ENCODE assay signal across 10 mouse cellular contexts in genomic region chr7:82609629-82610028, GRCm38 (mm10). TPM values are rescaled to one million over a fixed set of nuclear protein-coding genes. Genes with fewer than 3 reads are reported as not detected.
DNase-seq lines count a peak whose midpoint lies in the region; ATAC-seq and TF ChIP-seq lines count a peak whose summit lies in the region.
"Had no signal": no experiment of that assay in that cellular context is flagged by ENCODE, and none has a peak within 500 bp of the region (broad histone marks: within the 10 kb centered on the region; RNA-seq: fewer than 3 reads in every experiment).

No protein-coding gene starts in this region.

- in situ Hi-C loops in ES-E14 (cut with MboI; ENCODE audit: low sequenced_read_pairs in 2 of 2, unreplicated experiment in 2 of 2) = no loop called here

- no peaks in the 10 kb centered on the region for H3K36me3 ChIP-seq in heart, postnatal 0 days (replicated peaks; ENCODE audit: control insufficient read depth, insufficient read depth, low read length)
- no peaks in the 10 kb centered on the region for H3K36me3 ChIP-seq in heart, embryonic 11.5 days (ENCODE audit: control insufficient read depth, insufficient read depth, low read length)
- no peaks in the 10 kb centered on the region for H3K36me3 ChIP-seq in lung, embryonic 14.5 days (ENCODE audit: insufficient read depth)
- H3K36me3 ChIP-seq in ES-E14 (ENCODE audit: control insufficient read depth, insufficient read depth, low read length, poor library complexity, severe bottlenecking) = no peaks in the 10 kb centered on the region
- H3K36me3 ChIP-seq in midbrain, embryonic 16.5 days (ENCODE audit: control insufficient read depth, insufficient read depth, low read length) = no peaks in the 10 kb centered on the region
- H3K36me3 ChIP-seq: hindbrain, embryonic 13.5 days; midbrain, embryonic 10.5 days had no signal

- TF ChIP-seq EP300 in heart, postnatal 0 days (IDR thresholded peaks at IDR 0.05; ENCODE audit: low read depth) = no peak

- WGBS in heart, postnatal 0 days = 59% methylated on average over 3 of the region's 3 CpGs
- WGBS in heart, embryonic 11.5 days (ENCODE audit: insufficient replicate concordance) = 53% methylated on average over 3 of the region's 3 CpGs
- WGBS in lung, embryonic 14.5 days = 56% methylated on average over 3 of the region's 3 CpGs
- 66% methylated on average over 3 of the region's 3 CpGs for WGBS in midbrain, embryonic 16.5 days

- no peak overlapping the region for H3K27ac ChIP-seq in heart, postnatal 0 days (ENCODE audit: low read depth)
- no peak overlapping the region for H3K27ac ChIP-seq in heart, embryonic 11.5 days (ENCODE audit: low read depth, low read length)
- H3K27ac ChIP-seq in lung, embryonic 14.5 days (ENCODE audit: low read depth) = no peak overlapping the region
- H3K27ac ChIP-seq in ES-E14 (ENCODE audit: insufficient read depth, low read depth, low read length, poor library complexity, severe bottlenecking) = no peak overlapping the region
- H3K27ac ChIP-seq in midbrain, embryonic 16.5 days (ENCODE audit: low read length) = no peak overlapping the region
- H3K27ac ChIP-seq: hindbrain, embryonic 13.5 days; midbrain, embryonic 10.5 days had no signal

- H3K27me3 ChIP-seq in heart, postnatal 0 days (ENCODE audit: control insufficient read depth, insufficient read depth, low read length) = no peaks in the 10 kb centered on the region
- H3K27me3 ChIP-seq in heart, embryonic 11.5 days (ENCODE audit: control insufficient read depth, insufficient read depth, low read length) = no peaks in the 10 kb centered on the region
- H3K27me3 ChIP-seq in lung, embryonic 14.5 days (ENCODE audit: insufficient read depth, low read length) = no peaks in the 10 kb centered on the region
- H3K27me3 ChIP-seq in midbrain, embryonic 16.5 days (ENCODE audit: control insufficient read depth, insufficient read depth, low read depth, low read length) = no peaks in the 10 kb centered on the region
- H3K27me3 ChIP-seq: hindbrain, embryonic 13.5 days had no signal

- ATAC-seq in heart, postnatal 0 days (ENCODE audit: insufficient read depth, low read depth) = no peak
- ATAC-seq in heart, embryonic 11.5 days (replicated peaks; ENCODE audit: insufficient number of reproducible peaks, low FRiP score, low TSS enrichment) = no peak
- ATAC-seq in lung, embryonic 14.5 days (ENCODE audit: insufficient read depth) = no peak
- ATAC-seq in midbrain, embryonic 16.5 days = no peak

- DNase-seq in heart, postnatal 0 days (ENCODE audit: low spot score) = peak; percentile 7
- DNase-seq in lung, embryonic 14.5 days = peak; percentile 72
- DNase-seq in lung, postnatal 25 days (ENCODE audit: low spot score) = no peak
- peak; percentile 6 for DNase-seq in ES-E14 (ENCODE audit: low read depth, low spot score)
- peak; percentile 4 for DNase-seq in layer of hippocampus, adult 9-10 months (ENCODE audit: low spot score)
- DNase-seq: gastrocnemius, postnatal 36 days had no signal

- no peak overlapping the region for H3K4me2 ChIP-seq in heart, postnatal 0 days (ENCODE audit: low read depth, low read length)
- H3K4me2 ChIP-seq in heart, embryonic 11.5 days = no peak overlapping the region
- no peak overlapping the region for H3K4me2 ChIP-seq in lung, embryonic 14.5 days
- H3K4me2 ChIP-seq in midbrain, embryonic 16.5 days (ENCODE audit: low read length) = no peak overlapping the region
- H3K4me2 ChIP-seq: hindbrain, embryonic 13.5 days had no signal

- H3K4me3 ChIP-seq in heart, postnatal 0 days (ENCODE audit: low read depth, low read length) = no peak overlapping the region
- H3K4me3 ChIP-seq in heart, embryonic 11.5 days (ENCODE audit: low read depth, low read length) = no peak overlapping the region
- H3K4me3 ChIP-seq in lung, embryonic 14.5 days (ENCODE audit: low read depth, low read length) = no peak overlapping the region
- H3K4me3 ChIP-seq in ES-E14 (ENCODE audit: insufficient read depth in 1 of 2, low read depth in 1 of 2, low read length in 2 of 2, poor library complexity in 1 of 2, severe bottlenecking in 1 of 2) = no peak overlapping the region
- no peak overlapping the region for H3K4me3 ChIP-seq in midbrain, embryonic 16.5 days (ENCODE audit: low read depth, low read length)
- H3K4me3 ChIP-seq: hindbrain, embryonic 13.5 days; midbrain, embryonic 10.5 days had no signal

- H3K9ac ChIP-seq in heart, postnatal 0 days (replicated peaks; ENCODE audit: low read depth, low read length) = no peak overlapping the region
- H3K9ac ChIP-seq in heart, embryonic 11.5 days (ENCODE audit: low read depth, low read length) = no peak overlapping the region
- no peak overlapping the region for H3K9ac ChIP-seq in lung, embryonic 14.5 days
- no peak overlapping the region for H3K9ac ChIP-seq in ES-E14 (ENCODE audit: insufficient read depth, low read depth, low read length, poor library complexity, severe bottlenecking)
- H3K9ac ChIP-seq in midbrain, embryonic 16.5 days (ENCODE audit: low read depth, low read length) = no peak overlapping the region
- H3K9ac ChIP-seq: hindbrain, embryonic 13.5 days had no signal

- H3K4me1 ChIP-seq in heart, postnatal 0 days (ENCODE audit: control insufficient read depth, insufficient read depth) = no peaks in the 10 kb centered on the region
- H3K4me1 ChIP-seq in heart, embryonic 11.5 days (ENCODE audit: control insufficient read depth, insufficient read depth, low read length) = no peaks in the 10 kb centered on the region
- H3K4me1 ChIP-seq in lung, embryonic 14.5 days (ENCODE audit: insufficient read depth) = 0 out of 2 replicates have a peak, but pooled peaks cover 4% of the 10 kb centered on the region
- H3K4me1 ChIP-seq in ES-E14 (ENCODE audit: control insufficient read depth in 2 of 2, insufficient read depth in 2 of 2, low read length in 2 of 2, poor library complexity in 1 of 2) = no peaks in the 10 kb centered on the region
- no peaks in the 10 kb centered on the region for H3K4me1 ChIP-seq in midbrain, embryonic 16.5 days (ENCODE audit: control insufficient read depth, insufficient read depth, low read length)
- H3K4me1 ChIP-seq: hindbrain, embryonic 13.5 days; midbrain, embryonic 10.5 days had no signal

- peak; percentile 45 for TF ChIP-seq CTCF in heart, postnatal 0 days (IDR thresholded peaks at IDR 0.05; ENCODE audit: low read depth)
- peak; percentile 59 for TF ChIP-seq CTCF in lung, embryonic 14.5 days (IDR thresholded peaks at IDR 0.05; ENCODE audit: low read depth)

- H3K9me3 ChIP-seq in heart, postnatal 0 days (replicated peaks; ENCODE audit: control insufficient read depth, low read length) = no peaks in the 10 kb centered on the region
- H3K9me3 ChIP-seq in heart, embryonic 11.5 days (replicated peaks; ENCODE audit: control insufficient read depth, low read length) = no peaks in the 10 kb centered on the region
- H3K9me3 ChIP-seq in lung, embryonic 14.5 days (ENCODE audit: low read depth, low read length) = no peaks in the 10 kb centered on the region
- H3K9me3 ChIP-seq in ES-E14 (ENCODE audit: control insufficient read depth, insufficient read depth, low read depth, low read length) = no peaks in the 10 kb centered on the region
- no peaks in the 10 kb centered on the region for H3K9me3 ChIP-seq in midbrain, embryonic 16.5 days (replicated peaks; ENCODE audit: control insufficient read depth, low read length, poor library complexity, severe bottlenecking)
- H3K9me3 ChIP-seq: hindbrain, embryonic 13.5 days; midbrain, embryonic 10.5 days had no signal

TF ChIP-seq in ES-E14, 5 proteins besides CTCF, POLR2A, EP300 and RAD21:
- TF ChIP-seq ZC3H11A (IDR thresholded peaks at IDR 0.05; ENCODE audit: borderline replicate concordance, low read depth, low read length) (no peak), MAFK (IDR thresholded peaks at IDR 0.05; ENCODE audit: insufficient read depth, low read depth, low read length) (no peak), ZNF384 (IDR thresholded peaks at IDR 0.05; ENCODE audit: low read depth, low read length) (no peak), HCFC1 (IDR thresholded peaks at IDR 0.05; ENCODE audit: borderline replicate concordance, insufficient read depth, low read length) (no peak), CHD2 (IDR thresholded peaks at IDR 0.05; ENCODE audit: low read depth, low read length) (no peak)
TF ChIP-seq in ES-E14: peak in this region for 0.

RNA-seq across cellular contexts. Expression of gene Saxo2, which starts 38.7 kb away (rescaled TPM):
- 0.08 and 2.3 TPM in 2 replicates for total RNA-seq in heart, postnatal 0 days (2014; rRNA removed; ENCODE audit: low replicate concordance)
- 10.5 and 11.4 TPM in 2 replicates for polyA plus RNA-seq in heart, postnatal 0 days (2015; fragmentation: Nextera tagmentation; extraction: Ambion mirVana)
- 5.6 and 6.0 TPM in 2 replicates for polyA plus RNA-seq in heart, embryonic 11.5 days (2014; fragmentation: Nextera tagmentation; extraction: Ambion mirVana)
- 3.9 and 4.7 TPM in 2 replicates for polyA plus RNA-seq in lung, embryonic 14.5 days (2014; fragmentation: Nextera tagmentation; extraction: Ambion mirVana)
- 1.1 and 1.2 TPM in 2 replicates for total RNA-seq in ES-E14 (2012; rRNA removed)
- polyA plus RNA-seq in midbrain, embryonic 16.5 days (2015; fragmentation: Nextera tagmentation; extraction: Ambion mirVana) = 24.5 and 30.5 TPM in 2 replicates

RNA-seq across cellular contexts. Expression of gene Efl1, which starts 38.8 kb away (rescaled TPM):
- 18.2 and 24.1 TPM in 2 replicates for total RNA-seq in heart, postnatal 0 days (2014; rRNA removed; ENCODE audit: low replicate concordance)
- 12.0 and 12.2 TPM in 2 replicates for polyA plus RNA-seq in heart, postnatal 0 days (2015; fragmentation: Nextera tagmentation; extraction: Ambion mirVana)
- polyA plus RNA-seq in heart, embryonic 11.5 days (2014; fragmentation: Nextera tagmentation; extraction: Ambion mirVana) = 16.4 and 16.9 TPM in 2 replicates
- 24.4 and 30.1 TPM in 2 replicates for polyA plus RNA-seq in lung, embryonic 14.5 days (2014; fragmentation: Nextera tagmentation; extraction: Ambion mirVana)
- total RNA-seq in ES-E14 (2012; rRNA removed) = 14.3 and 17.0 TPM in 2 replicates
- polyA plus RNA-seq in midbrain, embryonic 16.5 days (2015; fragmentation: Nextera tagmentation; extraction: Ambion mirVana) = 17.3 and 18.2 TPM in 2 replicates
